Mouse (Mus musculus) hindlimb bud, embryonic 11.5 days (tissue): Measurements from ENCODE around the gene Phactr4.
"Not testable (repeated sequence)": the region's sequence is repeated elsewhere in the genome, so short reads cannot be mapped to it uniquely, and the experiment has no call there.

Experiments
- DNase-seq: peaks from one replicate; pipeline ENCODE4 v3.0.0-alpha.2; 2012; ENCODE audit warnings: low read depth, low spot score; ENCODE audit errors: extremely low spot score

Gene Phactr4

DNA sequence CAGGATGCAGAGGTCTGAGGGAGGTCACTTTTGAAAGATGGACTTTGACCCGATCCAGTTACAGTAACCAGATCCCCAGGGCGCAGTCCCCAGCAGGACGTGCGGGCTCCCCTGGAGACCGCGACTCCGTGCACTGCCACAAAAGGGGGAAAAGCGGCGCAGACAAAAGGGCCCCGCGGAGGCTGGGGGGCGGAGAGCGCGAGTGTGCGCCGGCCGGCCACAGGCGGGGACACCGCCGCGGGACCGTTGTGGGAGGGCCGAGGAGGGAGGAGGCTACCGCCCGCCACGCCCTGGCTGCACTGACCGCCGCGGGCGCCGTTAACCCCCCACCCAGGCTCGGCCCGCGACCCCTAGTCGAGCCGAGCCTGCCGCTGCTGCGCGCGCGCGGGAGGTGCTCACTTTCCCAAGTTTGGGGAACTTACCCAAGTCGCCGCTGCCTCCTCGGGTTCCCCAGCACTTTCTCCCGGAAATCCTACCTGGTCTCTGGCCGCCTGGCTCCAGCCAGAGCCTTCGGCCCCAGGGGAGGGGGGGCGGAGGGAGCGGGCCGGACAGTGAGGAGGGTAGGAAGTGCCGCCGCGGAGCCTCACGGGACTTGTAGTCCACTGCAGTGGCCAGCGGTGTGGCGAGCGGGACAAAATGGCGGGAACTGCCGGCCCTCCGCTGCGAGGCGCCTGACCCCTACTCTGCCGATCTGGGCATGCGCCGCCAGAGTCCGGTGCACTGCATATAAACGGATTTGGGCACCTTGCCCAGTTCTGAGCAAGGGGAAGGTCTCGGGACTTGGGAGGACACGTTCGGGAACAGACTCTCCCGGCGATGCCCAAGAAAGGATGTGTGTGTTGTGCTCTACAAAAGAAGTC, at the start of gene Phactr4:
Gene Phactr4, minus strand, starts transcription at position 567 of the 860 bp plus-strand sequence.
- peak; percentile 79 for DNase-seq

DNA sequence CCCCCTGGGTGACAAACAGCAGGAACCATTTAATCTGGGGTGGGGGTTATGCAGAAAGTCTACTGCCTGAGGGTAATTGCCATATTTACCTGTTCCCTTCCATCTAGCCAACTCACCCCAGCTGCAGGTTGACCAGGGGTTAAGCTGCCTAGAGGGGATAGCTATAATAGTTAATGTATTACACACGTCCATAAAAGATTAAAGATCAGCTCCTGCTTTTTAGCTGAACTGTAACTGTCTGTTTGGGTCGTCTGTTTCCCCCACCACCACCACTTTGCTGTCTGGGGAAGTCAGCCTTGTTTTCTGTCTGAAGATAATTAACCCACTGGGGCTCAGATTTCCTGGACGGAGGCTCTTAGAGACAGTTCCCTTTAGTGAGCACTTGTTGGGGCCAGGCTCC, 47.6 kb upstream of the Phactr4 start:
- no peak for DNase-seq

DNA sequence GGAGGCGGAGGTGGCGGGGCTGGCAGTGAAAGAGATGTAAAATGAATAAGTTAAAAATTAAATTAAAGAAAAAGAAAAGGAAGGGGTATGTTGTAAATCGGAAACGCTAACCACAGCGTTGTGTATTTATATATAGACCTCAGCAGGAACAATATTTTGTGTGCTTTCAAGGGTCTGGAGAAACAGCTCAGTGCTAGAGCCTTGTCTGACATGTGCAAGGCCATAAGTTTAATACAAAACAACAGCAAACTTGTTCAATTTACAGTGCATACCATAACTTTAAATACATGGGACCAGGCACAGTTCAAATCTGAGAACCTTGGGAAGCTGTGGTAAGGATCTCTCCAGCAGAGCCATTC, 41.9 kb upstream of the Phactr4 start:
- DNase-seq: no peak

DNA sequence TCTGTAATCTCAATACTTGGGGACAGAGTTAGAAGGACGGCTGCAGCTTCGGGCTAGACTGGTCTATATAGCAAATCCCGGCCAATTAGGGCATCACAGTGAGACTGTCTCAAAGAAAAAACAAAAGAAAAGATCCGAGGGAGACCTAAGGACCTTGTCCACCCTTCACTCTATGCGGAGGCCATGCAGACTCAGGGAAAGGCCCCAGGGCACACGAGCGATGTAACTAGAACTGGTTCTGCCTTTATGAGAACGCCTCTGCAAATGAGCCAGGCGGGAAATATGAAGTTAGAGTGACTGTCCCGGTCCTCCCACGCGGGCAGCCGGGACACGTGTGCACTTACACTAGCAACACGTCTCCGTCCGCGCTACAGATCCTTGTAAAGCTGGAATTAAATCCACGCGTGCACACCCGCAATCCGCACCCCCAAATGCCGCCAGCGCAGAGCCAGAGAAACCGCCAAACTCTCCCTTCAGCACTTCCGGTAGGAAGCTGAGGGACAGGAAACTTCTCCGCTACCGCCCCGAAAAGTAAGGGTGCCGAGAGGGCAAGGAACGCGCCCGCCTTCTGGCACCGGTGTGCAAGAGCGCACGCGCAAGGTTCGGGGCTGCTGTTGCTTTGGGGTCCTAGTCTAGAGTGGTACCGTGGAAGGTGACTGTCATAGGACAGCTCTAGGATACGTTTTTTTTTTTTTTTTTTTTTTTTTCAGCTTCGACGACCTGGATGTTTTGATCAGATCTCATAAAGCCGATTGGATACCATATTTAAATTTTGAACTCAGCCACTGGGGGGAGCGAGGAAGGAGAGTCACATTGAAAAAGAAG, 41.4 kb upstream of the Phactr4 start, which contains the start of gene Med18:
Gene Med18, minus strand, starts transcription at position 492 of the 825 bp plus-strand sequence.
- peak; percentile 86 for DNase-seq

DNA sequence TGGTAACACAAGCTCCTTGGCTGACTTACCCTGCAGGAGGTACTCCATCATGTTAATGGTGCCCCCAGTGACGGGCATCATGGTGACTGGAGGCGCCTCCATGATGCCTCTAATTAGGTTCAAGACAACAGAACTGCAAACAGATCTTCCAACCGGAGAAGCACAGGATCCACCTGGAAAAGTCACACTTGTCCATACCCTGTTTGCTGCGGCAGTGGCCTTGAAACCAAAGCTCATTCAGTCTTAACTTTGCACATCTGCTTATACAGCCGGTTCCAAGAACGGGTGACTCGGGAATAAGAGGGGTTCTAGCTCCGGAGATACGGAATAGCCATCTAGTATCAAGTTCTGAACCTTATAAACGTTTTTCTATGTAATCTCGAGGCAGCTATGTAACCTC, 40.5 kb upstream of the Phactr4 start:
- no peak for DNase-seq

DNA sequence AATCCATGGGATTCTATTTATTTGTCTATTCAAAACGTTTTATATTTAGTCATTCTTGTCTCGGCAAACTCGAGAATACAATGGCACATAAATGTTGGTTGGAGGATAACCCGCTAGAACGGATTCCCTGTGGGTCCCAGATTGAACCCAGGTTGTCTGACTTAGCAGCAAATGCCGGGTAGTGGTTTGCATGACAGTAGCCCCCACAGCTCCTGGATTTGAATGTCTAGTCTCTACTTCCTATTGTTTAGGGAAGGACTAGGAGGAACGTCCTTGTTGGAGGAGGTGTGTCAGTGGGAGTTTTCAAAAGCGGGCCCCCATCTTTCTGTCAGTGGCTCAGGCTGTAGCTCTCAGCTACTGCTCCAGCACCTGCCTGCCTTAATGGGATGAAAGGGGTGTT, 37.9 kb upstream of the Phactr4 start:
- no peak for DNase-seq

DNA sequence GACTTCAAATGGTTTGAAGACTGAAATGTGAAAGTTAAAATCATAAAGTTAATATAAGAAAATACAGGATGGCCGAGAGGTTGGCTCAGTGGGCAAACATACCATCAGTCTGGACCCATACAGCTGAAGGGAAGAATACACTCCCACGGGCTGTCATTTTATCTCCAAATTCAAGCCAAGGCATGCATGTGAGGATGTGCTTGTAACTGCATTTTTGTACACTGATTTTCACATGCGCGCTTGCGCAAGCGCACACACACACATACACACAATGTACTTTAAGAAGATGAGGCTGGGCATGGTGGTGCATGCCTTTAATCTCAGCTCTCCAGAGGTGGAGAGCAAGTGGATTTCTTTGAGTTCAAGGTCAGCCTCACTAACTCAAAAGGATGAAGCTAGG, 33.3 kb upstream of the Phactr4 start:
- no peak for DNase-seq

DNA sequence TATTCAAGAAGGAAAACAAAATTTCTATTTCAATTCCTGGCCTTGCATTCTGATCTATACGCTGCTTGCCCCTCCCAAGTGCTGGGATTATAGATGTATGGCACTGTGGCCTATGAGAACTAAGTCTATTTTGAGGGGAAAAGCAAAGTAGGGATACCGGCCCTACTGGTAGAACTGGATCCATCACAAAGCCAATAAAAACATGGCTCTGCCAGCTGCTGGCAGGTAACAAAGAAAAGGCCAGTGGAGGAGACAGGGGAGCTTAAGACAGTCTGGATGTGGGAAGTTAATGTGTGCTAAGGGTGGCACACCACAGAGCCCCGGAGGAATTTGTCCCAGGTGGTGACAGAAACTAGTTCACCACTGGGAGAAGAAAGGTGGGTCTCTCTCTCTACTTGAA, 32.9 kb upstream of the Phactr4 start:
- DNase-seq: no peak

DNA sequence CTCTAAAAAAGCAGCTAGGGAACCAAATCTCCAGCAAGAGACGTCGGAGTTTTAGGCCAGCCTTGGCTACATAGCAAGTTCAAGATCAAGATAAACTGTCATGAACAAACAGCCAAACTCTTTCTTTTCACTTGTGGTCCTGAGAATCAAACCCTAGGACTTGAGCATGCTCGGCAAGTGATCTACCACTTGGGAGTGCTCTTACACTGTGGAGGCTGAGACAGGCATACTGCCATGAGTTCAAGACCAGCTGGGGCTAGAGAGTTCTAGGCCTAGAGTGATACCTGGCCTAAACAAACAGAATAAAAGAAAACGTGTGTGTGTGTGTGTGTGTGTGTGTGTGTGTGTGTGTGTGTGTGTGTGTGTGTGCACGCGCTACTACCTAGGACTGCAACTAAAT, 31.9 kb upstream of the Phactr4 start:
- no peak for DNase-seq

DNA sequence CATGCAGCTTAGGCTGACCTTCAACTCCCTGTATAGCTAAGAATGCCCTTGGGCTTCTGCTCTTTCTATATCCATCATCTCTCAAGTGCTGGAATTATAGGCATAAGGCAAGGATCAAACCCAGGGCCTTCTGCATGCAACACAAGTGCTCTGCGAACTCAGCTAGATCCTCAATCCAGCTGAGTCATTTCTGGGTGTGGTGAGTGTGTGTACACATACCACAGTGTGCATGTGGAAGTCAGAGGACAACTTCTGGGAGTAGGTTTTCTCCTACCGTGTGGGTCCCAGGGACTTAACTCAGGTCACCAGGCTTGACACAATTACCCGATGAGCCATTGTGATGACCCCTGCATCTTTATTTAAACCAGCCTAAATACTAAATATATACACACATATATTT, 27.5 kb upstream of the Phactr4 start:
- DNase-seq: no peak

DNA sequence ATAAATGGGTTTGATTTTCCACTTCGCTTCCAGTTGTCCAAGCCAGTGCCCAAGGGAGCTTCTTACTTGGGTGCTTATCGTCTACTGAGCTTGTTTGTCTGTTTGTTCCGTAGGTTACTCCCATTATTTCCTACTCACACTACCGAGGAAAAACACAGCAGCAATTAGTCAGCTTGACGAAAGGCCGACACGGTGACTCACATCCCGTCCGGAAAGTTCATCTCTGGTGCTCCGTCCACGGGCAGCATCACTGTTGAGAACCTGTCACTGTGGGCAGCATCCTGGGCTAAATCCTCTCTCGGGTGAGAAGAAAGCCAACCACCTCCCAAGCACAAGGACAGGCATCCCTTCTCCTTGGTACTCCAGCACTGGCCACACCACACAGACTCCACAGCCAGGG, 23.8 kb upstream of the Phactr4 start:
- no peak for DNase-seq

DNA sequence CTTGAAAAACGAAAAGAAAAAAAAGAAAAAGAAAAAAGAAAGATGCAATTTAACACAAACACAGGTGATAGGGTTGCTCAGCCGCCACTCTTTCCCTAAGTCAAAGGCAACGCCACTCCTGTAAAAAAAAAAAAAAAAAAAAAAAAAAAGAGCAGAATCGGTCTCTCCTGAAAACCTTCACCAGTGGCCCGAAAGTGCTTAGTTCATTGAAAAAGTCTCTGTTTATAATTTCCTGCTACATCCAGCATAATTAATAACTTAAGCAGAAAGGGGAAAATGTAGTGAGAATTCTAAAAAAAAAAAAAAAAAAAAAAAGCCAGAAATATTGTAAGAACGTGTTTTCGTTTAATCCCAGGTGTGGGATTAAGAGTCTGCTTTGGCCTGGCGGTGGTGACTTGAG, 22.2 kb upstream of the Phactr4 start:
- DNase-seq: no peak

DNA sequence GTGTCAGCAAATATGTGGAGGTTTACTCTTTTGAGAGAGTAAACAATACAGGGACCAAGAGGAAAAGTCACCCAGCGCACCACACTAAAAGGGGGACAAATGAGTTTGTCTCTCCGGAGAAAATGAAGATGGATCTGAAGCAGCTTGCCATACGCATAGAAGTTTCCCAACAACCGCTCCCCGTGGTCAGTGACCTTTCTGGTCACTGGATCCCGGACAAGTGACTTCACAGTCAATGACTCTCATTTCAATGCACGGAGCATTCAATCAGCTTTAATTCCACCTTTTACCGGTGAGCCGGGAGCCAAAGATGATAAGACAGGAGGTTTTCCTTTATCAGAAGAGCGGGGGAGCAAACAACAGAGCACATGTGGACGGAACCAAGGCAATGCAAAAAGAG, 15.6 kb upstream of the Phactr4 start:
- DNase-seq: no peak

DNA sequence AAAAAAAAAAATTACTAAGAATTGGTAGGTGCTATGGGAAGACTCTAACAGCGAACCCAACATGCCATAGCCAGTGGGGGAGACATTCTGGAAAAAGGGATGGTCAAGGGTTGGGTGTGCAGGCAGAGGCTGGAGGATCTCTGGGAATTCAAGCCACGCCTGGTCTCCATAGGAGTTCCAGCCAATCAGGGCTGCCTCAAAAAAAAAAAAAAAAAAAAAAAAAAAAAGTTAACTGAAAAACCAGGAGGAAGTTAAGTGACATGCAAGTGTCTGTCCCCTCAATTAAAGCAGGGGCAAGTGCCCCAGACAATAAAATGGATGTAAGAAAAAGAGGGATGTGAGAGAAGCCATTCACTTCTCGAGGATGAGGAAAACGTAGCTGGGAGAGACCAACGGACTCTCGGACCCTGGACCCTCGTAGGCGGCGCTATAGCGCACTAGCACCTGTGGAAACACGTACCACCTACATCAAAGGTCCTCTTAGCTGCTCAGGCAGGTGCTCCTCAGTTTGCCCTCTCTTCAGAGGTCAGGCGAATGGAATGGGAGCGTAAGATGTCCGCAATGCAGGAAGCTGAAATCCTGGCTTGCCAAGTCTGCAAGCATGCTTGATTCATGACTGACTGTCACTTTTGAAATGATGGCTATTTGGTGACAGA, 10.6 kb upstream of the Phactr4 start:
- DNase-seq: no peak

DNA sequence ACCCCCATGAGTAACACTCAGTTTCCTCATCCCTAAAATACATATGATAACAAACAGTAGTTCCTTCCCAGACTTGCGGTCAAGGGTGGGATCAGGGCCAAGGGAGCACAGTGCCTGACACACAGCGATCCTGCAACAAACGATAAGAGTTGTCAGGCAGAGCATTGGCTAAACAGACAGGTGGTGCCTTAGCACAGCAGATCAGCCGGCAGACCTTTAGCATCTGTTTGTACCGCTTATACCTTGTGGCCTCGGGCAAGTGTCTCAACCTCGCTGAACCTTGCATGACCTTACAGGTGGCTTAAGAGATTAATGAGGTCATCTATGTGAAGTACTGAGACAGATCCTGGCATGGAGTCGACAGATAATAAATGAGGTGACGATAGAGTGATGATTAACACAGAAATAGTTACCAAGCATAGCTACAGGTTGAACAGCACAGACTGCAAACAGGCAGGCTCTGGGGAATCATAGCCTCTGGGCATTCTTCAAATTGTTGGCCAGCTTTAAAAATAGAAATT, 5.8 kb upstream of the Phactr4 start:
- DNase-seq: no peak

DNA sequence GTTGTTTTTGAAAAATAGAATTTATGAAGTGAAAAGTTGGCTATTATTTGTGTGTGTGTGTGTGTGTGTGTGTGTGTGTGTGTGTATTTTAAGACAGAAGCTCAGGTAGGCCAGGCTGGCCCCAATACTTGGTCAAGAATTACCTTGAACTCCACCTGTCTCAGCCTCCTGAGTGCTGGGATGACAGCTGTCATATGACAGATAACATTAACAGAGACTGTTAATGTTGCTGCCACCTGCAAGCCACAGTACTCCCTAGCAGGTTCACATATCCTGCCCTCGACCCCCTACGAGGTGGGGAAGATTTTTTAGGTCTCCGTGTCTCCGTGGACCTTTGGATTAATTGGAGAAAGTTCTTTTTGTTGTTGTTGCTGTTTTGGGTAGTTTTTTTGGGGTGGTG, 5.2 kb upstream of the Phactr4 start:
- DNase-seq: no peak

DNA sequence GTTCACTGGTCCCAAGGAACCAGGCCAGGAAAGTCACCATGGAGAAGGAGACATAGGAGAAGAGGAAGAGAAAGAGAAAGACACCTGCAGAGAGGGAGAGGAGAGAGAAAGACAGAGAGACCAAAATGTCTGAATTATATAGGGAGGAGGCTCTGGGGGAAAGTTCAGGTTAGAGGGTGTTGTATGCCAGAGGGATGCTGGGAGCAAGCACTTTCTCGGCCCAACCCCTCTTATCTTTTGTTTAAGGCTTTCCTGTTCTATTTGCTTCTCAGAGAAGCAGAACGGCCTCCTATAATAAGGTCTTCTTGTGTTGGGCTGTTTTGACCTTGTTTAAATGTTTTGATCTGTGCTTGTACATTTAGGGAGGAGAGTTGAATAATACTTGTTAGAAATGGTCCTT, 3.7 kb upstream of the Phactr4 start:
- DNase-seq: no peak

DNA sequence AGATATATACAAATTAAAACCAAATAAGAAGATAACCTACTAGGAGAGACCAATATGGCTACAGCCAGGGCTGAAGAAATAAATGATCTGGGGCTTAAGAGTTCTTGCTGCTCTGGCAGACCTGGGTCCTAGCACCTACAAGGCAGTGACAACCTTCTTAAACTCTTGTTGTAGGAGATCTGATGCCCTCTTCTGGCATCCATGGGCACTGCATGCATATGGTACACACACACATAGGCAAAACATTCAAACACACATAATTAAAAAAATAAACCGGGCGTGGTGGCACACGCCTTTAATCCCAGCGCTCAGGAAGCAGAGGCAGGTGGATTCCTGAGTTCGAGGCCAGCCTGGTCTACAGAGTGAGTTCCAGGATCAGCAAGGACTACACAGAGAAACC, 2.5 kb upstream of the Phactr4 start:
- DNase-seq: no peak

DNA sequence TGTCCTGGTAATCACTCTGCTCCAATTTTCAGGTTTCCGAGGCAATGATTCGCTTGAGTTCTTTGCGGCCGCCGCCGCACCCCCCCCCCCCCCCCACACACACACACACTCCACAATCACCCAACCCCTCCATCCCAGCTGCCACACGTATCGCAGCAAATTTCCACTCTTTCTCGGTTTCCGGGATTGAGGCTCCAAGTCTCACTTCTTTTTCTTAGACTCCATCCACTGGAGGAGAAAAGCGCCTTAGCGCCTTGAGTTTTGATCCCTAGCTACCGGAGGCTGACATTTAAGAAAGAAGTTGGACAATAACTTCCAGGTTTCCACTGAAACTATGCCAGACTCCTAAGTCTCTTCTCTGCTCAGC, 750 bp downstream of the Phactr4 start:
- DNase-seq: peak; percentile 61

DNA sequence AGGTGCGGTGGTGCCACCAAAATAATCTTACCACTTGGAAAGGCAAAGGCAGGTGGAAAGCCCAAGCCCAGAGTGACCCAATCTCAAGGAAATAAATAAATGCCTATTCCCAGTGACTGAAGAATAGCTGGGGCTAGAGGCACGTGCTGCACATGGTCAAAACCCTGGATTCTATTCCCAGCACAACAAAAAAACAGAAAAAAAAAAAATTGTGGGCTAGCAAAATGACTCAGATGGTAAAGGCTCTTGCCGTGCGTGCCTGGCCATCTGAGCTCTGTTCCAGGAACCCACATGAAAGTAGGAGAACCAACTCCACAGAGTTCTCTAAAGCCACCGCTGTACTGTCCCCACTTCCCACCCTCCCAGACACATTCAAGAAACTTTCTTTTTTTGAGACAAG, 1.8 kb downstream of the Phactr4 start:
- DNase-seq: no peak

DNA sequence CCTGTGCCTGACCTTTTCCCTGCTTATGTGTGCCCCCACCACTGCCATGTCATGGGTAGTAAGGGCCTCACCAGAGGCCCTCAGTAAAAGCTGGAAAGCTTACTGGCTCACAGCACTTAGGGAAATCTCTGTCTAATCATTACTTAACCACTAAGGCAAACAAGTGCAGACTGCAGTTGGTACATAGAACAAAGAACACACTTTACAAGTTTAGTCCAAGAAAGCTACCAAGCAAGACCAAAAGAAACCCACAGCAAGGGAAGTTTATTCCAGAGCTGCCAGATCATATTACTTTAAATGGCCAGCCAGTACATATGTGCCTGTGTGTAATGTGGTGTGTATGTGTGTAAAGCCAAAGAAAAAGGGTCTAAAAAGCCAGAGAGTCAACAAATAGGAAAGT, 6.3 kb downstream of the Phactr4 start:
- DNase-seq: no peak

DNA sequence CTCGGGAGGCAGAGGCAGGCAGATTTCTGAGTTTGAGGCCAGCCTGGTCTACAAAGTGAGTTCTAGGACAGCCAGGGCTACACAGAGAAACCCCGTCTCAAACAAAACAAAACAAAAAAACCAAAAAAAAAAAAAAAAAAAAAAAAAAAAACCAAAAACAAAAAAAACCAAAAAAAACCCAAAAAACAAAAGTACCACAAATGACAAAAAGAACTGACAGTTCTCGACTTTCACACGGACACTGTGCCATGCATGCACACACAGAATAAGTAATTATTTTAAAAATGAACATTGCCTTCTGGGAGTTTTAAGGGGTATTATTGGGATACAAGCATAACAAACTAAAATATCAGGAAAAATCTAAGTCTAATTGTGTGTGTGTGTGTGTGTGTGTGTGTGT, 9.0 kb downstream of the Phactr4 start:
- DNase-seq: not testable (repeated sequence)
